Mouse (Mus musculus) C2C12 (cell line): ENCODE results near the gene Tex19.2.

Experiments used
- CEBPB ChIP-seq: IDR thresholded peaks from one replicate; pipeline ENCODE4 v1.6.1; 2011; ENCODE audit warnings: low read depth, mild to moderate bottlenecking, control low read depth, moderate library complexity
- CTCF ChIP-seq: IDR thresholded peaks from one replicate; pipeline ENCODE4 v1.5.1; 2011; ENCODE audit not compliant: control insufficient read depth, insufficient read depth, insufficient read length
- FOSL1 ChIP-seq: IDR thresholded peaks from one replicate; pipeline ENCODE4 v1.8.0; 2011; ENCODE audit warnings: mild to moderate bottlenecking, low read length; ENCODE audit not compliant: poor library complexity, insufficient read depth, severe bottlenecking
- MYOD1 ChIP-seq: IDR thresholded peaks from one replicate; pipeline ENCODE4 v1.6.1; 2011; ENCODE audit warnings: low read depth; ENCODE audit not compliant: control insufficient read depth, insufficient read length
- MYOG ChIP-seq: IDR thresholded peaks from one replicate; pipeline ENCODE4 v1.6.1; 2011; ENCODE audit not compliant: control insufficient read depth, insufficient read length; ENCODE audit errors: extremely low read depth

DNA sequence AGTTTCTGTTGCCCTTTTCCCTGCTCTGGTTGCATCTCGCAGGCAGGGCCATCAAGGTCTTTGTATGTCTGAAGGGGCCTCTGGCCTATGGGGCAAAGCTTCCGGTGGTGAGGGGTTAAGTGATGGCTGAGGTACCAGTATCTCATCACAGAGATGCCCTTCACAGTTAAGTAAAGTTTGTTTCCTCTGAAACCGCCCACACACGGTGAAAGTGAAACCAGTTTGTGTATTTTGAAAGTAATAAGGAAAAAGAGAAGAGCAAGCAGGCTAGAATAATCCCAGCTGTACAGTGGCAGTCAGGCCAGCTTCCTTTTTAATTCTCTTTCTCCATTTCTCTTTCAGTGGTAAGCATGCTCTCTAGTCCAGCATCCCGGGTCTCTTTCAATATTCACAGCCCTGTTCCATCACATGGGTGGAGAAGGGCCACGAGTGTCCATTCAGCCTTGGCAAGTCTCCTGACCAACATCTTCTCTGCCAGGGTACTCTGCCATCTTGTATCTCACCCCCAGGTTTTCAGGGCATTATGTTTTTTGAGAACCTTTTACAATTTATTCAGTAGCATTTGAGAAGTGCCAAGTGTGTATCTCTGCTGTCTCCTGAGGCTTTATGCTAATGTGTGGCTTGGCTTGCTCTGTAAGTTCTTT is 35.5 kb downstream of the Tex19.2 start:
- no peak for TF ChIP-seq CTCF
- TF ChIP-seq MYOG = no peak
- no peak for TF ChIP-seq FOSL1
- no peak for TF ChIP-seq MYOD1
- no peak for TF ChIP-seq CEBPB
